Mouse (Mus musculus) regulatory T cell (primary cell): ENCODE results near the gene Nsfl1c.

Experiments used
- in situ Hi-C: fragments of 300-600 bp; cut with MboI, MseI; formaldehyde crosslinking; loops from one replicate; pipeline ENCODE4 v1.15.1; 2025; ENCODE audit warnings: high pct_unique_total_duplicates

Gene Nsfl1c

DNA sequence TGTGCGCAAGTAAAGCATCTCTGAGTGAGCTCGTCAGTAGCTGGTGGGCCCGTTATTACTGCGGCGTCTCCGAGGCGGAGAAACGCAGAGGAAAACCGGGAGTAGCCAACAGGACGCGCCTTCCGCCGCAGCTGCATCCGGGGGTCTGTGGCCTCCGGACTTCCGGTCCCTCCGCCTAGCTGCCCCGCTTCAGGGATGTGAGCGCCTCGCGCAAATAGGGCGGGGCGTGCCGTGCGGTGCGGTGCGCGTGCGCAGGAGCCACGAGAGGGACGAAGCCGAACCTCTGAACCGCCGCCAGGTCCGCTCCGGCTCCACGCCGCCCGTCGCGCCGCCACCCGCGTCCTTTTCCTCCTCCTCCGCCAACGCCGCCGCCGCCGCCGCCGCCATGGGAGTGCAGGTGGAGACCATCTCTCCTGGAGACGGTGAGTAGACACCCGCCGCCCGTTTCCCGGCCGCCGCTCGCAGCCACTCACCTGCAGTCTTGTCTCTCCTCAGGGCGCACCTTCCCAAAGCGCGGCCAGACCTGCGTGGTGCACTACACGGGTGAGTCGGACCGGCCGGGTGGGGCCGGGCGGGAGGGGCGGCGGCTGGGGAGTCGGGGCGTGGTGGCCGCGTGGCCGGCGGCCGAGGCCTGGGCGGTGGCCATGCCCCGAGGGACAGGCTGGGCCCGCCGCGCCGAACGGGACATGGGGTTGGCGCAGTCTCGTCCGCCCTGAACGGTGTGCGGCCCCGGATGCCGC lies 48.5 kb downstream of the Nsfl1c start, which contains the start of gene Fkbp1a:
Gene Fkbp1a (plus strand): TSS at position 161 of the 740 bp plus-strand sequence.
- in situ Hi-C loops, result loop anchor here (5.0 to 25.0 kb wide), 3 partner anchors 35 to 880 kb away; partner anchors contain the start of genes Acss1 and Csnk2a1

DNA sequence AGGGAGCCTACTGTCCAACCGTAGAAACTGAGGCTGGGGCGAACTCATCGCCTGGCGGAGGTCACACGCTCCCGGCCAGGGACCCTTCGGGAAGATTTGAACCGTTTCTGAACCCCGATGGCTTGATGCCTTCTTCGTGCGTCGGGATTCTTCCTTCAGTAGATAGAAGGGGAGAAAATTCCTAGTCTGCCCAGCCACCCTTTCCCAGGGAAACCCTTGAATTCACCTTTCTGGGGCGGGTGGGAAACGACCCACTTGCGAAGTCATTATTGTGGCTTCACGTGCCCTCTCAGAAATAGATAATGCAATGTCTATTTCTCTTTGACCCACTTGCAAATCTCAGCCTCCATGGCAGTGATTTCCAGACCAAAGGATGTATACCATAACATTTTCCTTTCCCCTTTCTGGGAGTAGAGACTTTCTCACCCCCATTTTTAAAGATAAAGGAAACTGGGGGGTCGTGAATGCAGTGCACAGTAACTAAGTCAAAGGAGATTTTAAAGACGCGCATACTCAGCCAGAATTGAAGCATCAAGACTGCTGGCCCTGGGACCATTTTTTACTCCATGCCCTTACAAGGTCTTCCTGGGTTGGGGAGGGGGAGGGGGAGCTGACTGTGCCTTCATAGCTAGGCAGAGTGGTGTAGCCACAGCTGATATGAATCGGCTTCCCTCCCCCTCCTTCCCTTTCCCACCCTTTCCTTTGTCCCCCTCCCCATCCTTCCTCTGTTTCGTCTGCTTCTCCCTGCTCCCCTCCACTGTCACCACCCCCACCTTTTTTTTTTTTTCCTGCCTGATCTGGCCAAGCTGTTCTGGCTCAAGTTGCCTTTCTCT lies 49.3 kb downstream of the Nsfl1c start:
- in situ Hi-C loops, result loop anchor here (5.0 to 25.0 kb wide), 3 partner anchors 34 to 881 kb away; partner anchors contain the start of genes Acss1 and Csnk2a1

DNA sequence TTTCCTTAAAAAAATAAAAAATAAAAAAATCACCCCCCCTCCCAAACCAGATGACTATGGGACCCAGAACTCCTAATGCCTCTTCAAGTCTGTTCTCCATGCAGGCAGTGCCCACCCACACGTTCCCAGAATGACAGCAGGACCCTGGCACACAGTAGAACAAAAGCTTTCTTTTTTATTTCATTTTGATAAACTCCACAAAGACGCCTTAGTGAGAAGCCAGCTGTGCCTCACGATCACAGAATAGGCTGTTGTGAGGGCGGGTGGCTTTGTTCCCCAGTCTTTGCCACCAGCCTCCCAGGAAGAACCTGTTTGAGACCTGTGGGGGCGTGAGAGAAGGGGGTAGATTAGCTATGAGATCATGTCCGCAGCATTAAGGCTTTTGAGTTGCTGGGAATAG lies 50.7 kb downstream of the Nsfl1c start:
- in situ Hi-C loops, result loop anchor here (5.0 to 25.0 kb wide), 5 partner anchors 33 to 882 kb away; partner anchors contain the start of genes Acss1 and Csnk2a1

DNA sequence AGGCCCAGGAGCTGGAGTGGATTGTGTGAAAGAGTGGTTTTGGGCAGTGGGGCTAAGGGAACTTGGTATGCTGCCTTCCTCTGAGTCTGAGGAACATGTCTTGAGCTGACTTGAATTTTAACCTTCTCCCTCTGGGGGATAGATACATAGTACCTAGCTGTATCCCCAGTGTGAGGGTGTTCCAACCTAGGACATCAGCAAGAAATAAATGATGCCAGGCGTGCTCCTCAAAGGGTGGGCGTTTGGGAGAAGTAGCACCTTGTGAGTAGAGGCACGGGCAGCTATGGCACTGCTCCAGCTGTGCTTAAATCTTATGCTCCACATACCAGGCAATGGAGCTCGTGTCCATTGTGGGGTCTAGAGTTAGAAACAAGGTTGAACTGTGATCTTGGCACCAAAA lies 52.6 kb downstream of the Nsfl1c start:
- in situ Hi-C loops, result loop anchor here (5.0 to 25.0 kb wide), 4 partner anchors 49 to 884 kb away; partner anchors contain the start of genes Acss1 and Csnk2a1

DNA sequence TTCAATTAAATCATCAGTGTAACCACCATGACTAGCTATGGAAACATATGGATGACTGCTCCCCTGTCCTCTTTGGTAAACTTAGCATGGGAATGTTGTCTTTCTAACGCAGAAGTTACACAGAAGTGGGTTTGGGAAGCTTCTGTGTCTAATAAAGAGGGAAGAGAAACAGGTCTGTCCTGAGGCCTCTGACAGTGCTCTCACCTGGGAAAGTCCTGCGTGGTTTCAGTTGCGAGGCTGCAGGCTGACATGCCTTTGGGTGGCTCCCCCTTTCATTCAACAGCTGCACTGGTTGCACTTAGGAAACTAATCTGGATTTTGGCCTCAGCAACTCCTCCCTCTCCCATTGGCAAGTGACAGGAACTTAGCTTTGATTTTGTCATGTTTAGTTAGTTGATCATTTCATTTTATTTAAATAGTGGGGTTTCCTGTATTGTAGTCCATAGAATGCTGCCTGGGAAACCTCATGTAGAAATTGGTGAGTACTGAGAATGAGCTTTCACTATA lies 55.7 kb downstream of the Nsfl1c start:
- in situ Hi-C loops, result loop anchor here (5.0 to 25.0 kb wide), 6 partner anchors 52 to 1237 kb away; partner anchors contain the start of genes Abhd12, Acss1, Csnk2a1 and Gins1
